Mouse (Mus musculus) 416B (cell line): ENCODE results near the gene Tmem178b.

Experiments
- DNase-seq: peaks from one replicate; pipeline ENCODE4 v3.0.0; 2011; ENCODE audit warnings: low read depth

Tmem178b gene

GRCm38 (mm10) chr6:39919011-39919709, 46.1 kb downstream of the Tmem178b start:
- DNase-seq, result no peak

- no peak for DNase-seq
Measured at GRCm38 (mm10) chr6:39926442-39926841, 53.4 kb downstream of the Tmem178b start.

GRCm38 (mm10) chr6:39936590-39936989, 63.5 kb downstream of the Tmem178b start:
- no peak for DNase-seq

- DNase-seq, result no peak
Measured at GRCm38 (mm10) chr6:39940920-39941319, 67.8 kb downstream of the Tmem178b start.

DNA sequence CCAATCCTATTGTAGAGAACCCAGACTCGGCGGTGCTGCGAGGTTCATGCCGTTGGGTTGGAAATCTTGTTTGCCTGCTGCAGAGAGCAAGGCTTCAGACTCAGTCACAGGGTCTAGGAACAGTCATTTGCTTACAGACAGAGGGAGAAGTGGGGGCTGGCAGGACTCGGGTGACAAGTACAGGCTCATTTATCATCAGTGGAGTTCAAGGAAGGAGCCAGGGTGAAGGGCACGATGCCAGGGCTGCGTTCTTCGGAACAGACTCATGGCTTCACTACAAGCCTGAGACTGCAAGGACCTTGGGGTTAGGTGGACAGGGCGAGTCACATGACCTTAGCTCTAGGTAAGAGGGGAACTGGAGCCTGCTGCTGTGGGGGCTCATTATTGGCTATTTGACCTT, 71.8 kb downstream of the Tmem178b start:
- DNase-seq, result no peak

- DNase-seq, result no peak
Measured at GRCm38 (mm10) chr6:39945670-39946440, 72.8 kb downstream of the Tmem178b start.

DNA sequence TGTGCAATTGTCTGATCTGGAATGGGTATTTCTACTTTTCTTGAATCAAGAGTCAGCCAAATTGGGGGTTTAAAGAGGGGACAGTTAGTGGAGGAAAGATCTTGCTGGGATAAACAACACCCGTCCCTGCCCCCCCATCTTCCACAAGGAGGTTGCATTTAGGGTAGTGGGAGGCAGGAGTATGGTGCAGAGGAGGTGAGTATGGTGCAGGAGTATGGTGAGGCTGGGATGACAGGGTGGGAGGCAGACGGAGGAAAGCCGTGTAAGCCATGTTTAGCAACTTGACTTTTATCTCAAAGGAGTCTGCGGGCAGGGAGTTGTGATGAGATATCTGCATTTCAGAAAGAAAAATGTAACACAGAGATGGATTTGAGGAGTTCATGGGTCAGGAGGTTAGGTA, 73.5 kb downstream of the Tmem178b start:
- no peak for DNase-seq

DNA sequence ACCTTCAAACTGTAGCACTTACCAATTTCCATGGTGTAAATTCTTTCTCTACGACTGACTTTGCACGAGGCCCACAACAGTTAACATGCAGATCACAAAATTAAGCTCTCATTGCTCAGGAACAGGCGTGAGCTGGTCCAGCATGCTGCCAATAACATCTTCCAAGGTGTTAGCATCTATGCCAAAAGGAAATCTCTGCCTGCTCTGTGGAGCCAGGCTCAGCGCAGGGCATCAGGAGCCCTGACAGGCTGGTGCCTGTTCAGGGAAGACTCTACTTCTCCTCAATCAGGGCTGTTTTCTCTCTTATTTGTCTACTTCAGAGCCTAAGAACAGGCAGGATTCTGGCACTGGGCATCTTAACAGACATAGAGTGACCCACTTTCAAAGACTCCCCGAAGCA, 80.9 kb downstream of the Tmem178b start:
- no peak for DNase-seq

- peak; percentile 32 for DNase-seq
Measured at GRCm38 (mm10) chr6:39955211-39955610, 82.1 kb downstream of the Tmem178b start.

DNA sequence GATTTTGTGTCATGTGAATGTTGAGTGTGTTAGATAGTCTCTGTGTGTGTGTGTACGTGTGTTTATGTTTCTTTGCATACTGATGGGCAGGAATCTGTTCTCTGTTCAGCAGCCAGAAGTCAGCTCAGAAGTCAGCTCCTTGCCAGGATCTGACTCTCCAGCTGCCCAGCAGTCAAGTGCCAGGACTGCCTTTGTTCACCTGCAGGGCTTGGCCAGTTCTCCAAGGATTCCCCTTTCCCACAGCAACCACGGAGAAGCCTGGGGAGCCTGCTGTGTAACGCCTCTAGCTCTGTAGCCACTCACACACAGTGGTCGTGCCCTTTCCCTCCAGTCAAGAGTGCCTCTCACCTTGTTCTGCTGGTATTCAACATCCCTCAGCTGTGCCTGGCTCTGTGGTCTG, 91.5 kb downstream of the Tmem178b start:
- DNase-seq, result no peak

DNA sequence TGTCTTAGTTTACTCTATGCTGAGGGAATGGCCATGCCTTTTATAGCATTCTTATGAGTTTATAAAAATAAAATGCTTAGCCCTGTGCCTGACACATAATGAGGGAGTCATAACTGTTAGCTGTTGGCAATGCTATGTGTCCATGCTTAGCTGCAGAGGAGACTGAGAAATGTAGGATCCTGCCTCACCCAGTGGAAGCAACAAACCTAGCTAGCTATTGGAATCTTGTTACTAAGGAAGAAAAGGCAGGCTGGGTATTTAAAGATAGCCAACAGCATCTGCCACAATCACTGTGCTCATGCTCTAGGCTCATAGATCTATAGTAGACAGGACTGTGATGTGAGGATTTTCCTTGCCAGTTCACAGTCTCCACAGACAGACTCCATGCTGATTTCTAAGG, 97.2 kb downstream of the Tmem178b start:
- DNase-seq, result no peak

DNA sequence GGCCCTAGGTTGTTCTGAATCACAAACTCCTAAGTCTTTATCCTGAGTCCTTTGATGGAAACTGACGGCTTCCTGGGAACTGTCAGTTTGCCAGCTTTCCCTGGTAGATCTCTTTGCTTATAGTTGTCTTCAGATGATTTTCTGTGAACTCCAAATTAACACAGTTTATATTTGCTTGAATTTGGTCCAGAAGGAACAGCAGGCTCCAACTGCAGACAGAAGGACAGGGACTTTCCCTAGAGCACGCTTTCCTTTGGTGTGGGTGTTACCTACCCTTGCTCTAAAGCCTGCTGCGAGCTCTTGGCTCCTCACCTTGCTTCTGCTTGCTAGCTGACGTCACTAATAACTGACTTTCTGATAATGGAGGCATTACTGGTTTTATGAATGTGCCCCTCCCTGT, 105.9 kb downstream of the Tmem178b start:
- no peak for DNase-seq

DNA sequence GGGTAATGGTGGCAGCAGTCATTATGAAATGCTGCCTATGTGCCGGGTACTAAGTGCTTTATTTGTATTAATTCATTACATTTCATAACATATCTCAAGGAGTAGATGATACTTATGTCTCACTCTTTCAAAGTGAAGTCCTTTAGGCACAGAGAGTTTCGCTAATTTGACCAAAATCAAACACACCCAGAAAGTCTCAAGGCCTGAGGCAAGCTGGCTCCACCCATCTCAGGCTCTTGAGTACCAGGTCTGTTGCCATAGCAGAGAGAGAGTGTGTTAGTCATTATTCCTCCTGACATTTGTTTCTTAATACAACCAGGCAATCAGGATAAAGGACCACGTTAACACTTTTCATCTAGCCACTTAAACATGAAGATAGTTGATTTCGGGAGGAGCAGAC, 117.7 kb downstream of the Tmem178b start:
- no peak for DNase-seq

DNA sequence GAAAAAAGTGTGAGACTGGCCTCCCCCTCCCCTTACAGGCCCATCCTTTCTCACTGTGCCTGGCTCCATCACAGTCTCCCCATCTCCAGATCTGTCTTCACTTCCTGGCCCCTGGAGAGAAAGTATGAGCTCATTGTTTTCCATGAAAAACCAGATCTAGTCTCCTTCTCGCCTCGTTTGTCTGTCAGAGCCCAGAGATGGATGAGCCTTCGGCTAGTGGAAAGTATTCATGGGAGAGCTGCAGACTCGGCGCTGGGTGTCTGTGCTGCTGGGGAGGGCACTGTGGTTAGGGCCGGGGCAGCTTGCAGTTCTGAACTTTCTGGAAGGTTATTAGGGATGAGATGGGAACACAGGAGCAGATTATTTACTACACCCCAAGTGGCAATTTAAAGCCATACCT, 118.9 kb downstream of the Tmem178b start:
- DNase-seq, result no peak

- no peak for DNase-seq
Measured at GRCm38 (mm10) chr6:40006006-40006765, 133.1 kb downstream of the Tmem178b start.

DNA sequence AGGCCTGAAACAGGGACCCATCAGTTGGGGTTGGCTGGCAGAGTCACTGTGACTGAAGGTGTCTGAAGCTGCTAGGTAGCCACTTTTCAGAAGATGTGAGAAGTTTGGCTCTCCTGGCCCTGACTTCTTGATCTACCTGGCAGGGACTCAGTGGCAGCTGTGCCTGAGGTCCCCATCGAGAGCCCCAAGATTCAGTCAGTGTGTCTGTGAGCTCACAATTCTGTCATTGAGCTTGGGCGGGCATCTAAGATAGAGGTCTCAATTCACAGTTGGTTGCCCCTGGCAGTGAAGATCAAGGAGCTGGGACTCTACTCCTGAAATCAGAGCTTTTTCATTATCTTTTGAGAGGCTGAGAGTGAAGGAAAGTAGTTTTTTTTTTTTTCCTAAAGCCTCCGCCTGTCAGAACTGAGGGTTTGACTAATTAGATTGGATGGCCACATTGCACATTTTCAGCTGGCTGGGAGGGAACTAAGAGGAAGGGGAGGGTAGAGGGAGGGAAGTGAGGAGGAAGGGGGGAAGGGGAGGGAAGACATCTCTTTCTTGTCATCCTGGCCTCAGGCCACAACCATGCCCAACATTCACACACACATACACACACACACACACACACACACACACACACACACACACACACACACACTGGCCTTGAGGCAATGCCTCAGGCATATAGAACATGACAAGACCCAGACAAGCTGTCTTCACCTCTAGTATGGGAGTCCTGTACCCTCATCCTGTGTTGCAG, 135.3 kb downstream of the Tmem178b start:
- no peak for DNase-seq

DNA sequence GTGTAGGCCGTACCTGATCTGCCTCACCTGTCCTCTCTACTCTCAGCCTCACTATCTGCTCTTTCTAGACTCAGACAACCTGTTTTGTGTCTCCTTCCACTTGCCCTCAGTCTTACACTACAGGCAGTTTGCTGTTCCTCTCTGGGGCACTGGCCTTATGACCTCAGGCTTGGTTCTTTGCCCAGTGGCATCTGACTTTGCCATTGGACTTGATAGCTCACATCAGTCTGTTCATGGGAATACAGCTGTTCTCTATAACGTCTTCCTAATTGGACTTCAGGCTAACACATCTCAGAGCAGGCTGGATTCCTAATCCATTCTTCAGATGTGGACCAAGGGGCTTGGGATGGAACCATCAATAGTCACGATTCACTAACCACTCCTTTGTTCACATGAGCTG, 136.6 kb downstream of the Tmem178b start:
- no peak for DNase-seq

DNA sequence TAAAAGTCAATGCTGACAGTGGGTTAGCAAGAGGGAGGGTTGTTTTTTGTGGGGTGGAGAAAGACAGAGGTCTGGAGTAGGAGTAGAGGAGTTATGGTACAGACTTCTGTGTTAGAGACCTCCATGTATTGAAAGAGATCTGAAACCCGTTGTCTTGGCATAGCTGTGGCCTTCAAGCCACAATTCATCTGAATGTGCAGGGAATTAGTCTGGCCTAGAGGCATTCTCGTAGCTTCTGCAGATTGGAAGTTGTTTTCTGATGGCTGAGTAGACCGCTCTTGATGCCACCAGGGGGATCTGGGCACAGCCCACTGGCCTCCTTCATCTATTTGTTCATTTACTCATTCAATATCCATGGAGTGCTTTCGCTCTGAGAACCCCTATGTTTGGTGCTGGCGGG, 138.0 kb downstream of the Tmem178b start:
- no peak for DNase-seq

DNA sequence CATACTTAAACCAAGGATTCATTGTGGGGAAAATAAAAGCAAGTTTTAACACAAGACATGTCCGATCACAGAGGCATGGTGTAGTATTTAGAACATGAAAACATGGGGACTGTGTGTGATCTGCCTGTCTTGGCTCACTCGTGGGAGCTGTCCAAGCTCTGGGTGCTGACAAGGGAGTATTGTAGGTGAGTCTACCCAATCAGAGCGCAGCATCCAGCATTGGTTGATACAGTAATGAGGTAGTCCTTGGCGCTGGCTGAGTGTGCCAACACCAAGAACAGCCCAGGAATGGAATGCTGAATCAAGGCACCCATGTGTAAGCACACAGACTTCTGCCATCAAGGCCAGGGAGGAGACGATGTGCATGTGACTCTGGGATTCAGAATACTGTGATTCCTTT, 138.5 kb downstream of the Tmem178b start:
- peak; percentile 11 for DNase-seq

- DNase-seq, result no peak
Measured at GRCm38 (mm10) chr6:40013407-40013806, 140.3 kb downstream of the Tmem178b start.

- no peak for DNase-seq
Measured at GRCm38 (mm10) chr6:40015185-40015584, 142.1 kb downstream of the Tmem178b start.
